Mouse (Mus musculus): ENCODE measurements at regions not wholly inside any gene's neighbourhood (a gene's known extent, or its start where the extent isn't known, plus 50 kb on each side); places are given as distances from the start of the nearest gene placed in this dataset.

DNA sequence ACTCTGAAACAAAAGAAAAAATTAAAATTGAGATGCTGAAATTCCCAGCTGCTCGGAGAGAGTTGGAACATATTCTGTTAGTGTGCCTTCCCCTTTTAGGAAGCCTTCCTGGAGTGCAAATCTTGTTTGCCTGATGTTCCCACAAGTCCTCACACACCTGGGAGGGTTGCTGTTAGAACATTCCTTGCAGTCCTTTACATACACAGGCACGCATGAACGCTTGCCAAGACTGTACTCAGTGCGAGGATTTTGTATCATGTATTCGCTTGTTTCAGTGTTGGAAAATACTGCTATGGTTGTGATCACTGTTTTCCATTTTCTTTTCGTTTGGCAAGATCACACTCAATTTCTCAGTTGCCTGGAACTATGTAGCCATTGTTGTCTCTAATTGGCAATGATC lies 770.5 kb downstream of the Tmem114 start:
- H3ac ChIP-seq (ENCODE audit: control insufficient read depth, insufficient read length) = no peak overlapping the region
- no peaks in the 10 kb centered on the region for H3K36me3 ChIP-seq (ENCODE audit: control insufficient read depth, insufficient read depth)
- no peak for TF ChIP-seq TCF3 (IDR thresholded peaks at IDR 0.05; ENCODE audit: insufficient read length, low read depth)
- no peak for TF ChIP-seq REST (IDR thresholded peaks at IDR 0.05; ENCODE audit: insufficient read depth, insufficient read length)
- no peak for TF ChIP-seq USF1 (IDR thresholded peaks at IDR 0.05; ENCODE audit: low read depth)
- TF ChIP-seq E2F4 (IDR thresholded peaks at IDR 0.05; ENCODE audit: insufficient read depth) = no peak
- no peak for TF ChIP-seq MYOG (IDR thresholded peaks at IDR 0.05; ENCODE audit: control insufficient read depth in 1 of 3, insufficient read depth in 1 of 3, insufficient read length in 2 of 3, low read depth in 2 of 3)
- TF ChIP-seq POLR2AphosphoS2 (IDR thresholded peaks at IDR 0.05; ENCODE audit: insufficient read length, low read depth) = no peak
- no peak for TF ChIP-seq TCF12 (IDR thresholded peaks at IDR 0.05; ENCODE audit: insufficient read depth, poor library complexity, severe bottlenecking)
- no peak for TF ChIP-seq MAX (IDR thresholded peaks at IDR 0.05; ENCODE audit: low read depth)
- no peak for TF ChIP-seq POLR2A (IDR thresholded peaks at IDR 0.05; ENCODE audit: insufficient read length, low read depth)
- no peak for TF ChIP-seq SRF (IDR thresholded peaks at IDR 0.05; ENCODE audit: control insufficient read depth, insufficient read length, low read depth)
- no peak for TF ChIP-seq CEBPB (IDR thresholded peaks at IDR 0.05; ENCODE audit: insufficient read depth, poor library complexity, severe bottlenecking)
- no peak for TF ChIP-seq MYOD1 (IDR thresholded peaks at IDR 0.05; ENCODE audit: control insufficient read depth in 1 of 3, insufficient read length in 2 of 3, low read depth in 2 of 3)
- no peak overlapping the region for H3K4me2 ChIP-seq (ENCODE audit: low read depth)
- H3K79me2 ChIP-seq (ENCODE audit: control insufficient read depth, insufficient read depth) = no peaks in the 10 kb centered on the region
- H3K4me3 ChIP-seq = no peak overlapping the region
- H3K27me3 ChIP-seq (ENCODE audit: control insufficient read depth, insufficient read depth, insufficient read length) = no peaks in the 10 kb centered on the region

DNA sequence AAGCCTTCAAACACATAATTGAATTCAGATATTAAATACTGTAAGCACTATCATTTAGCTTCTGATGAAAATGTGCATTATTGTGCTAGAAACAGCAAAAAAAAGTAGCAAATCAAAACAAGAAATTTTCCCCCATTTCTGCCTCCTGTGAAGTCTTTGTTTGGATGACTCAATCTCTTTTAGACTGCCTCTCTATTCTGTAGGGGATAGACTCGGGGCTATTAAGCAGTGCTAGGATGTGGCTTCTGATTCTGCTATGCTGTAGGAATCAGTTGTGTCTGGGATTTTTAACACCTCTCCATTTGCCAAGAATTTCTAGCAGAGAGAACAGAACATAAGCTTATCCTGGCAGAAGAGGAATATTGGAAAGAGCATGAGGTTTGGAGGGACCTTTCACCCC lies 775.2 kb downstream of the Tmem114 start:
- no peak overlapping the region for H3ac ChIP-seq (ENCODE audit: control insufficient read depth, insufficient read length)
- TF ChIP-seq TCF3 (IDR thresholded peaks at IDR 0.05; ENCODE audit: insufficient read length, low read depth) (no peak), TCF12 (IDR thresholded peaks at IDR 0.05; ENCODE audit: insufficient read depth, poor library complexity, severe bottlenecking) (no peak), POLR2AphosphoS2 (IDR thresholded peaks at IDR 0.05; ENCODE audit: insufficient read length, low read depth) (no peak), CEBPB (IDR thresholded peaks at IDR 0.05; ENCODE audit: insufficient read depth, poor library complexity, severe bottlenecking) (no peak), POLR2A (IDR thresholded peaks at IDR 0.05; ENCODE audit: insufficient read length, low read depth) (no peak), MAX (IDR thresholded peaks at IDR 0.05; ENCODE audit: low read depth) (no peak), E2F4 (IDR thresholded peaks at IDR 0.05; ENCODE audit: insufficient read depth) (no peak), REST (IDR thresholded peaks at IDR 0.05; ENCODE audit: insufficient read depth, insufficient read length) (no peak), SRF (IDR thresholded peaks at IDR 0.05; ENCODE audit: control insufficient read depth, insufficient read length, low read depth) (no peak), USF1 (IDR thresholded peaks at IDR 0.05; ENCODE audit: low read depth) (no peak), MYOD1 (IDR thresholded peaks at IDR 0.05; ENCODE audit: control insufficient read depth in 1 of 3, insufficient read length in 2 of 3, low read depth in 2 of 3) (no peak), MYOG (IDR thresholded peaks at IDR 0.05; ENCODE audit: control insufficient read depth in 1 of 3, insufficient read depth in 1 of 3, insufficient read length in 2 of 3, low read depth in 2 of 3) (no peak)
- H3K36me3 ChIP-seq (ENCODE audit: control insufficient read depth, insufficient read depth) = no peaks in the 10 kb centered on the region
- H3K27me3 ChIP-seq (ENCODE audit: control insufficient read depth, insufficient read depth, insufficient read length) = no peaks in the 10 kb centered on the region
- no peak overlapping the region for H3K4me3 ChIP-seq
- no peaks in the 10 kb centered on the region for H3K79me2 ChIP-seq (ENCODE audit: control insufficient read depth, insufficient read depth)
- no peak overlapping the region for H3K4me2 ChIP-seq (ENCODE audit: low read depth)

DNA sequence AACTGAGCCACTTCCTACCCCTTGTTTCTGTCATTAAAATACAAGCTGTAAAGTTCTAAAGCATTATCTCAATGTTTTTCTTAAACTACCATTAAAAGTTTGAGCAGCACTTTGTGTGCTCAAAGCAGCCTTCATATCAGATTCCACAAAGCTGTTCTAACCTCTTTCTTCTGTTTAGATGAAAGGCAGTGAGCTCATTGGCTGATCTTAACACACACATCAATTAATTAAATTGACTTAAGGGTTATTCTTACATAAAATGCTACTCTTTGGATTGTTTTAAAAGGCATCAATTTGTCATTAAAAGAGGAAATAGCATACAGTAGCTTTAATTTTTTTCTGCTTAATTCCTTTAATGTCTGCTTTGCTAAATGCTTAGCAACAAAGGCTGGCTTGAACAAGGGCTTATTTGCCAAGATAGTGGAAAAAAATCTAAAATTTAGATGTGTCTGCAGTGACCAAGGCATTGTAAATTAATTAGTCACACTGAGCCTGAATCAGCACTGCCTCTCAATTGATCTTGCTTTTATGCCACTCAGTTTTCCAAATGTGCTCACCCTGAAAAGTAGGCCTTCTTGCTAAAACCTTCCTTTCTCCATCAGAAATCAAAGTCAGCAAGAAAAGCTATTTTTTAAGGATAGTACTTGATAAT lies 777.5 kb downstream of the Tmem114 start:
- Histone ChIP-seq H3K36me3 (ENCODE audit: control insufficient read depth, insufficient read depth) (no peaks in the 10 kb centered on the region), H3K4me3 (no peak overlapping the region), H3ac (ENCODE audit: control insufficient read depth, insufficient read length) (no peak overlapping the region), H3K27me3 (ENCODE audit: control insufficient read depth, insufficient read depth, insufficient read length) (no peaks in the 10 kb centered on the region), H3K4me2 (ENCODE audit: low read depth) (no peak overlapping the region), H3K79me2 (ENCODE audit: control insufficient read depth, insufficient read depth) (no peaks in the 10 kb centered on the region)
- TF ChIP-seq USF1 (IDR thresholded peaks at IDR 0.05; ENCODE audit: low read depth) (no peak), TCF3 (IDR thresholded peaks at IDR 0.05; ENCODE audit: insufficient read length, low read depth) (no peak), SRF (IDR thresholded peaks at IDR 0.05; ENCODE audit: control insufficient read depth, insufficient read length, low read depth) (no peak), MAX (IDR thresholded peaks at IDR 0.05; ENCODE audit: low read depth) (no peak), POLR2AphosphoS2 (IDR thresholded peaks at IDR 0.05; ENCODE audit: insufficient read length, low read depth) (no peak)

DNA sequence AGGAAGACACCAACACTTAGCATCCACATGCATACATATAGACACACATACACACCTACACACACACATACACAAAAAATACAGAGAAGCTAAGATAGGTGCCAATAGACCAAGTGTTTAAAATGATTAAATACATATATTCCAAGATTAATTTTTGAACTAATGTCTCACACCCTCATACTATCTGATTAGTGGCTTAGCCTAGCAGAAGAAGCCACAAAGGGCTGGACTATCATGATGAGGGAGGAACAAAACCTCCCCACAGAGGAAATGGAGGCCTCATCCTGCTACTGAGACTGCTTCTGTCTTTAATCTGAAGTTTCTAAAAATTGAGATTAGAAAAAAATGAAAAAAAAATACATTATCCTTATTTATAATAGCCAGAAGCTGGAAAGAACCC lies 780.6 kb downstream of the Tmem114 start:
- Histone ChIP-seq H3K27me3 (ENCODE audit: control insufficient read depth, insufficient read depth, insufficient read length) (no peaks in the 10 kb centered on the region), H3K36me3 (ENCODE audit: control insufficient read depth, insufficient read depth) (no peaks in the 10 kb centered on the region), H3K4me3 (no peak overlapping the region), H3K4me2 (ENCODE audit: low read depth) (no peak overlapping the region), H3ac (ENCODE audit: control insufficient read depth, insufficient read length) (no peak overlapping the region), H3K79me2 (ENCODE audit: control insufficient read depth, insufficient read depth) (no peaks in the 10 kb centered on the region)
- no peak for TF ChIP-seq TCF12 (IDR thresholded peaks at IDR 0.05; ENCODE audit: insufficient read depth, poor library complexity, severe bottlenecking)
- TF ChIP-seq USF1 (IDR thresholded peaks at IDR 0.05; ENCODE audit: low read depth) = no peak
- no peak for TF ChIP-seq POLR2A (IDR thresholded peaks at IDR 0.05; ENCODE audit: insufficient read length, low read depth)
- no peak for TF ChIP-seq MYOD1 (IDR thresholded peaks at IDR 0.05; ENCODE audit: control insufficient read depth in 1 of 3, insufficient read length in 2 of 3, low read depth in 2 of 3)
- no peak for TF ChIP-seq SRF (IDR thresholded peaks at IDR 0.05; ENCODE audit: control insufficient read depth, insufficient read length, low read depth)
- TF ChIP-seq MYOG (IDR thresholded peaks at IDR 0.05; ENCODE audit: control insufficient read depth in 1 of 3, insufficient read depth in 1 of 3, insufficient read length in 2 of 3, low read depth in 2 of 3) = no peak
- no peak for TF ChIP-seq MAX (IDR thresholded peaks at IDR 0.05; ENCODE audit: low read depth)
- TF ChIP-seq REST (IDR thresholded peaks at IDR 0.05; ENCODE audit: insufficient read depth, insufficient read length) = no peak
- TF ChIP-seq POLR2AphosphoS2 (IDR thresholded peaks at IDR 0.05; ENCODE audit: insufficient read length, low read depth) = no peak
- TF ChIP-seq TCF3 (IDR thresholded peaks at IDR 0.05; ENCODE audit: insufficient read length, low read depth) = no peak
- TF ChIP-seq CEBPB (IDR thresholded peaks at IDR 0.05; ENCODE audit: insufficient read depth, poor library complexity, severe bottlenecking) = no peak
- no peak for TF ChIP-seq E2F4 (IDR thresholded peaks at IDR 0.05; ENCODE audit: insufficient read depth)

All from myocyte (in vitro differentiated cells).